Mouse (Mus musculus) liver, embryonic 14.5 days (tissue): ENCODE data around the gene Gzmk. TPM values are rescaled to one million over a fixed set of nuclear protein-coding genes. Genes with fewer than 3 reads are reported as not detected.

Experiments
- ATAC-seq: fragments of 200-750 bp; cut with Nextera tagmentation; 2 replicates; pipeline ENCODE4 v1.8.0; 2017; ENCODE audit warnings: moderate number of reproducible peaks, mild to moderate bottlenecking, moderate library complexity; ENCODE audit not compliant: insufficient read depth
- DNase-seq, 3 experiments: peaks; one replicate each; pipeline ENCODE4 v3.0.0-alpha.2; 2012 to 2013; ENCODE audit warnings: low read depth in 3 of 3, low spot score in 3 of 3
- H3K27ac ChIP-seq: fragments of 300-500 bp; sonication (generic); 2 replicates; pipeline ENCODE4 v1.5.1; 2014; ENCODE audit warnings: moderate library complexity, mild to moderate bottlenecking, control low read depth, inconsistent platforms
- H3K27me3 ChIP-seq: fragments of 300-500 bp; sonication (generic); 2 replicates; pipeline ENCODE4 v1.6.1; 2014; ENCODE audit warnings: mild to moderate bottlenecking, low read length, moderate library complexity; ENCODE audit not compliant: control insufficient read depth, insufficient read depth
- H3K36me3 ChIP-seq: fragments of 300-500 bp; sonication (generic); replicated peaks from 2 replicates; pipeline ENCODE4 v1.6.1; 2014; ENCODE audit warnings: low read depth; ENCODE audit not compliant: control insufficient read depth, insufficient read depth
- H3K4me1 ChIP-seq, 2 experiments: fragments of 200-500 bp in 1 of 2; fragments of 300-500 bp in 1 of 2; sonication (generic) in 1 of 2; replicated peaks; 2 replicates each; pipeline ENCODE4 v1.6.1; 2012 to 2014; ENCODE audit warnings: antibody characterized with exemption in 1 of 2, inconsistent platforms in 1 of 2, low read length in 1 of 2; ENCODE audit not compliant: control insufficient read depth in 2 of 2, insufficient read depth in 2 of 2
- H3K4me2 ChIP-seq: fragments of 300-500 bp; sonication (generic); 2 replicates; pipeline ENCODE4 v1.6.1; 2014; ENCODE audit warnings: low read depth, mild to moderate bottlenecking, control low read depth, moderate library complexity
- H3K4me3 ChIP-seq, 2 experiments: fragments of 200-500 bp in 1 of 2; fragments of 300-500 bp in 1 of 2; sonication (generic) in 1 of 2; 2 replicates each; pipeline ENCODE4 v1.5.1; 2012 to 2014; ENCODE audit warnings: low read depth in 2 of 2, low read length in 2 of 2, mild to moderate bottlenecking in 2 of 2, control low read depth in 1 of 2, inconsistent platforms in 1 of 2, moderate library complexity in 1 of 2; ENCODE audit not compliant: insufficient read depth in 1 of 2
- H3K9ac ChIP-seq: fragments of 300-500 bp; sonication (generic); replicated peaks from 2 replicates; pipeline ENCODE4 v1.6.1; 2014; ENCODE audit warnings: mild to moderate bottlenecking, control low read depth, moderate library complexity
- H3K9me3 ChIP-seq: fragments of 300-500 bp; sonication (generic); 2 replicates; pipeline ENCODE4 v1.6.1; 2016; ENCODE audit warnings: low read length, mixed read lengths; ENCODE audit not compliant: control insufficient read depth
- CTCF ChIP-seq: IDR thresholded peaks from 2 replicates; pipeline ENCODE4 v1.5.1; 2016; ENCODE audit warnings: antibody characterized with exemption, low read depth, control low read depth
- EP300 ChIP-seq: IDR thresholded peaks from 2 replicates; pipeline ENCODE4 v1.6.1; 2016; ENCODE audit warnings: antibody characterized with exemption, low read depth
- whole genome bisulfite sequencing: fragments of 180-500 bp; shearing (Covaris S2); extraction: QIAGEN DNeasy Blood & Tissue Kit; methylation state at CpG from one replicate; pipeline ENCODE4 v1.1.7; 2014; ENCODE audit not compliant: insufficient replicate concordance; 5-methylcytosine and 5-hydroxymethylcytosine counted together
- polyA plus RNA-seq, 2 experiments: library from polyadenylated mRNA; depleted of rRNA in 1 of 2; stranded (reverse) in 1 of 2; unstranded in 1 of 2; fragments of >200 nt; fragmentation: Nextera tagmentation in 1 of 2; extraction: Ambion mirVana in 1 of 2; gene quantifications; 2 replicates each; pipeline versions ENCODE4 v1.2.1 to v1.2.3; 2012 to 2014

Gzmk gene
- polyA plus RNA-seq, 2 experiments = not detected

- DNase-seq = no peak
- H3K27ac ChIP-seq = no peak overlapping the region
- peaks cover 5% of the 10 kb centered on the region for H3K27me3 ChIP-seq
- H3K4me2 ChIP-seq = no peak overlapping the region
- 68% methylated on average over 5 of the region's 5 CpGs for WGBS
- ATAC-seq = no peak
- no peaks in the 10 kb centered on the region; a peak in 1 of 4 replicates for H3K4me1 ChIP-seq
- no peaks in the 10 kb centered on the region for H3K36me3 ChIP-seq
- no peaks in the 10 kb centered on the region for H3K9me3 ChIP-seq
- H3K9ac ChIP-seq = no peak overlapping the region
- H3K4me3 ChIP-seq = no peak overlapping the region
- no peak for TF ChIP-seq CTCF
- TF ChIP-seq EP300 = no peak
Measured at GRCm38 (mm10) chr13:113205346-113205745, 20.4 kb downstream of the Gzmk start.

GRCm38 (mm10) chr13:113203146-113203545, 22.6 kb downstream of the Gzmk start:
- no peaks in the 10 kb centered on the region for H3K9me3 ChIP-seq
- no peak for DNase-seq
- H3K9ac ChIP-seq = no peak overlapping the region
- H3K27ac ChIP-seq = no peak overlapping the region
- ATAC-seq = no peak
- H3K4me1 ChIP-seq = no peaks in the 10 kb centered on the region
- no peaks in the 10 kb centered on the region for H3K36me3 ChIP-seq
- TF ChIP-seq EP300 (no peak), CTCF (no peak)
- WGBS = 48% methylated on average over 5 of the region's 5 CpGs
- no peak overlapping the region for H3K4me3 ChIP-seq
- H3K27me3 ChIP-seq = no peaks in the 10 kb centered on the region
- no peak overlapping the region for H3K4me2 ChIP-seq

- Histone ChIP-seq H3K9ac (no peak overlapping the region), H3K9me3 (no peaks in the 10 kb centered on the region), H3K4me1 (no peaks in the 10 kb centered on the region), H3K36me3 (no peaks in the 10 kb centered on the region), H3K27me3 (no peaks in the 10 kb centered on the region), H3K4me3 (no peak overlapping the region), H3K4me2 (no peak overlapping the region), H3K27ac (no peak overlapping the region)
- no peak for DNase-seq
- 47% methylated on average over 4 of the region's 4 CpGs for WGBS
- ATAC-seq = no peak
- TF ChIP-seq CTCF (no peak), EP300 (no peak)
Measured at GRCm38 (mm10) chr13:113202184-113202583, 23.5 kb downstream of the Gzmk start.

GRCm38 (mm10) chr13:113201631-113202030, 24.1 kb downstream of the Gzmk start:
- H3K4me1 ChIP-seq = no peaks in the 10 kb centered on the region
- no peak for ATAC-seq
- H3K4me3 ChIP-seq = no peak overlapping the region
- TF ChIP-seq CTCF (no peak), EP300 (no peak)
- H3K9me3 ChIP-seq = no peaks in the 10 kb centered on the region
- H3K27me3 ChIP-seq = no peaks in the 10 kb centered on the region
- WGBS = 61% methylated on average over 2 of the region's 2 CpGs
- no peak for DNase-seq
- no peak overlapping the region for H3K9ac ChIP-seq
- H3K36me3 ChIP-seq = no peaks in the 10 kb centered on the region
- no peak overlapping the region for H3K4me2 ChIP-seq
- no peak overlapping the region for H3K27ac ChIP-seq

- Histone ChIP-seq H3K4me1 (no peaks in the 10 kb centered on the region), H3K27me3 (no peaks in the 10 kb centered on the region), H3K4me2 (no peak overlapping the region), H3K9me3 (no peaks in the 10 kb centered on the region), H3K4me3 (no peak overlapping the region), H3K27ac (no peak overlapping the region), H3K9ac (no peak overlapping the region), H3K36me3 (no peaks in the 10 kb centered on the region)
- 52% methylated on average over 8 of the region's 8 CpGs for WGBS
- DNase-seq (no peak), ATAC-seq (no peak)
- no peak for TF ChIP-seq EP300
- no peak for TF ChIP-seq CTCF
Measured at GRCm38 (mm10) chr13:113200726-113201125, 25.0 kb downstream of the Gzmk start.

GRCm38 (mm10) chr13:113199331-113199730, 26.4 kb downstream of the Gzmk start:
- DNase-seq = no peak
- no peaks in the 10 kb centered on the region for H3K27me3 ChIP-seq
- no peak overlapping the region for H3K4me3 ChIP-seq
- H3K36me3 ChIP-seq = no peaks in the 10 kb centered on the region
- no peak overlapping the region for H3K27ac ChIP-seq
- 49% methylated on average over 3 of the region's 3 CpGs for WGBS
- H3K4me2 ChIP-seq = no peak overlapping the region
- no peaks in the 10 kb centered on the region for H3K4me1 ChIP-seq
- no peak for ATAC-seq
- TF ChIP-seq EP300 (no peak), CTCF (no peak)
- H3K9me3 ChIP-seq = no peaks in the 10 kb centered on the region
- H3K9ac ChIP-seq = no peak overlapping the region
